Mouse (Mus musculus): ENCODE results near the gene Zfp12. TPM values are rescaled to one million over a fixed set of nuclear protein-coding genes. Genes with fewer than 3 reads are reported as not detected.

Gene Zfp12
- total RNA-seq, 1 experiment from 2014 or later = 22.9 TPM

- no peak for DNase-seq
Observed at GRCm38 (mm10) chr5:143266794-143267193, 31.8 kb downstream of the Zfp12 start.

DNA sequence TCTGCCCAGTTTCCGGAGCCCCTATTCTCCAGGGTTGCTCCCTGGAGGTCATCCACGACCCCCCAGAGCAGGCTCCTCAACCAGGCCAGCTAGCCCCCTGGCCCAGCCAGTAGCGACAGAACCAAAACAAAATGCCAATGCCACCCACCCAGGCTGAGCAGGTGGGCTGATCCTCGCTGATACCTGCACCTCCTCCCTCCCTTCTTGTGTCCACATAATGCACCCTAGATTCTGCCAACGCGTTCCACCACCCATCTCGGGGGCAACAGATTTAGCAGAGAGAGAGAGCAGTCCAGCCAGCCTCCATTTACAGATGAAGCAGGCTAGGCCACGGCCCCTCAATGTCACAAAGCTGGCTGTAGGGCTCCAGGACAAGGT lies 34.0 kb downstream of the Zfp12 start:
- DNase-seq = no peak

- peak; percentile 79 for DNase-seq
Observed at GRCm38 (mm10) chr5:143269363-143270150, 34.6 kb downstream of the Zfp12 start, which contains the start of gene Zfp316. Gene Zfp316, minus strand, starts transcription at chr5:143270022.

- DNase-seq = no peak
Observed at GRCm38 (mm10) chr5:143270151-143270519, 35.2 kb downstream of the Zfp12 start.

DNA sequence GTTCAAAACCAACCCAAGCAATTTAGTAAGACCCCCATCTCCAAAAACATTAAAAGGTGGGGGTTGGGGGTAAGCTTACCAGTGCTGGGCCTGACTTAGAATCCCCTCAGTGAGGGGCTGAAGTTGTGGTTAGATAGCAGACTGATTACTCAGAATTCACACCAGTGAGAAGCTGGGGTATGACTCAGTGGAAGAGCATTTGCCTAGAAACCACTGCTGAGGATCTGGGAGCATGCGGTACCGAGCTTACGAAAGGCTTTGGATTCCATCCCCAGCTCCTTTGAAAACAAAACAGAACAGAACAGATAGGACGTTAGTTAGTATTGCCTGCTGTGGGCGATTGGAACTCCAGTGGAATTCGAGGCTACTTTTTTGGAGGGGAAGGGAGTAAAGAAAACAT lies 36.7 kb downstream of the Zfp12 start:
- DNase-seq = no peak

DNA sequence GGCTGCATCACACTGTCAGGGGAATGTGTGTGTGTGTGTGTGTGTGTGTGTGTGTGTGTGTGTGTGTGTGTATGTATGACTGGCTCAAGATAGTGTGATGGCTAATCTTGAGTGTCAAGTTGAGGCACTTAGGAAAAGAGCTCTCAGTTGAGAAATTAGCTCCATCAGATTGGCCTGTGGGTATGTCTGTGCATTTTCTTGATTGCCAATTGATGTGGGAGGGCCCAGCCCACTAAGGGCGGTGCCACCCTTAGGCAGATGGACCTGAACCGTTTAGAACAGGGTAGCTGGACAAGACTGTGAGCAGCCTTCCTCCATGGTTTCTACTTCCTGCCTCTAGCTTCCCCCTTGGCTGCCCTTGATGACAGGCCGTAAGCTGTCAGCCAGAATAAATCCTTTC lies 37.1 kb downstream of the Zfp12 start:
- DNase-seq = no peak

- no peak for DNase-seq
Observed at GRCm38 (mm10) chr5:143272540-143273330, 37.8 kb downstream of the Zfp12 start.

DNA sequence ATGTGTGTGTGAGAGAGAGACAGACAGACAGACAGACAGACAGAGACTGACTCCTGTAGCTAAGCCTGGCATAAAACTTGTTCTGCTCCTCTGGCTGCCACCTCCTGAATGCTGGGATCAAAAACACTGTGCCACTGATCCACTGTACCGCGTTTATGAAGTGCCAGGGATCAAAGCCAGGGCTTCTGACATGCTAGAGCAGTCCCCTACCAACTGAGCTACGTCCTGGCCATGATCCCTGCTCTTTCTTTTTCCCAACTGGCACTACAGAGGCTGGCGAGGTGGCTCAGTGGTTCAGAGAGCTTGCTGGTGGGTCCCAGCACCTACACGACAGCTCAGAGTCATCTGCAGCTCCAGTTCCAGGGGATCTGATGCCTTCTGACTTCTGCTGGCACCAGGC lies 40.8 kb downstream of the Zfp12 start:
- DNase-seq = no peak

DNA sequence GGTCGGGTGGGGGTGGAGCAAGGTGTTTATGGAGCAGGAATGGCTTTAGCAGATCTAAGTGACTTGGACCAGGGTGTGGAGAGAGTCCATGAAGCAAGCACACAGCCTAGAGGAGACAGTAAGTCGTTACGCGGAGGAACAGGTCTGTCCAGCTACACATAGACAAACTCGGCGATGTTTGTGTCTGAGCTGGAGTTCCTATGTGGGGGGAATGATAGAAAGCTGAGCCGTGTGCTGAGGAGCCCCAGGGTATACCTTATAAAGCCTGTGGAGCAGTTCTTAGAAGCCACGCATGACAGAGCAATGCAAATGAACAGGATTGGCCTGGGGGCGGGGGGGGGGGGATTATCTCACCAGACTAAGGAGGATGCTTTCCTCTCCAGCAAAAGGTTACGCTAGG lies 44.3 kb downstream of the Zfp12 start:
- DNase-seq = no peak

DNA sequence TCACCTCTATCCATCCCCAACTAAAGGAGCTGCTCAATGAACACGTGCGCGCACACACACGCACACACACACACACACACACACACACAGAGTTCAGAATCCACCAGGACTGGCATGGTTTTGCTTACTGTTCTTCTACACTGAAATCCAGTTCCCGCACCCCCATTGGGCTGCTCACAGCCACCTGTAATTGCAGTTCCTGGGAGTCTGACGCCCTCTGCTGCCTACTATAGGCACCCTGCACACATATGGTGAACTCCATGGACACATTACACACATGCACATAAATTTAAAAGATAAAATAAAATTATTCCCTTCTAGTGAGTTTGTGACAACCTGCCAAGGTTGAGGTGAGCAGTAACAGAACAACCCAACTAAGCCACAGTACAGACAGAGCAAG lies 49.8 kb downstream of the Zfp12 start:
- no peak for DNase-seq

GRCm38 (mm10) chr5:143287774-143288328 lies 52.9 kb downstream of the Zfp12 start:
- DNase-seq = no peak

DNA sequence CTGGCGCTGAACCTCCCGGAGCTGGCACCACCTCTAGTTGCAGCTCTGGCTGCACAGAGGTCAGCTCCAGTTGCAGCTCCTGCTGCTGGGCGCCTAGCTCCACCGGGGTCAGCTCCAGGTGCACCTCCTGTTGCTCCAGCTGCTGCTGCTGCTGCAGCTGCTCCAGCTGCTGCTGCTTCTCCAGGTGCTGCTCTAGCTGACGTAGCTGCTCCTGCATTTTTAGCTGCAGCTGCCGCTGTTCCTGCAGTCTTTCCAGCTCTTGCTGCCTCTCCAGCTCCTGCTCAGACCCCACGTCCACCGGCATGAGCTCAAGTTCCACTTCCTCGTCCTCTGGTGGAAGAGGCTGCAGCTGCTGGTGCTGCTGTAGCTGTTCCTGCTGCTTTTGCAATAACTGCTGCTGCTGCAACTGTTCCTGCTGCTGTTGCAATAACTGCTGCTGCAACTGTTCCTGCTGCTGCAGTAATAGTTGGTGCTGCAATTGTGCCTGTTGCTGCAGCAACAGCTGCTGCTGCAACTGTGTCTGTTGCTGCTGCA lies 53.5 kb downstream of the Zfp12 start:
- DNase-seq = no peak

DNA sequence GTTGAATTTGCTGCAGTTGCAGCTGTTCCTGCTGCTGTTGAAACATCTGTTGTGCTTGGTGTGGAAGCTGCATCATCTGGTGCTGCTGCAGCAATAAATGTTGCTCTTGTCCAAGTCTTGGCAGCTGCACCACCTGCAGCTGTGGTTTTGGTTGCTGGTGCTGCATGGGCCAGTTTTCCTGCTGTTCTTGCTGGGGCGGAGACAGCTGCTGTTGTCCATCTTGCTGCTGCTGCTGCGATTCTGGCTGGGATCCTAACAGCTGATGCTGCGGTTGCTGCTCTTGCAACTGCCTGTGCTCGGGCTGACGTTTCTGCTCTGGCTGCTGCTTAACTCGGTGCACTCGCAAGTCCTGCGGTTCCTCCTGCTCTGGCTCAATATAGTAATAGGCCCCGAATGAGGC lies 54.3 kb downstream of the Zfp12 start:
- no peak for DNase-seq

- no peak for DNase-seq
Observed at GRCm38 (mm10) chr5:143292879-143293278, 57.9 kb downstream of the Zfp12 start.

DNA sequence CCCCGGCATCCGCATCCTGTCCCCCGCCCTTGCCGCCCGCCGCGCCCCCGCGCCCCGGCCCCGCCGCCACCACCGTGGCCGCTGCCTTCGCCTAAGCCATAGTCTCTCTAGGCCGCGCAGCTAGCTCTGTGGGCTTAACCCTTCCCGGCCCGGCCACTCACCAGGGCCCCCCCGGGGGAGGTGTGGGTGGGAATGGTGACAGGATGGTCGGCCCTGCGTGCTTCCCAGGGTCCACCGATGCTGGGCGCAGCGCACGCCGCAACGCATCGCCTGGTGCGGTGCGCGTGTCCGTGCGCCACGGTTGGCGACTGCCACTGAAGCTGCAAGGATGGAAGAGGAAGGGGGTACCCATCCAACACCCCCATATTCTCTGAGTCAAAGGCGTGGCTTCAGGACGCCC lies 58.4 kb downstream of the Zfp12 start, which contains the start of gene Zfp853:
TSS of gene Zfp853 (minus strand) at position 220 of the 400 bp plus-strand sequence.
- DNase-seq = no peak

GRCm38 (mm10) chr5:143294862-143295261 lies 59.9 kb downstream of the Zfp12 start:
- DNase-seq = no peak

DNA sequence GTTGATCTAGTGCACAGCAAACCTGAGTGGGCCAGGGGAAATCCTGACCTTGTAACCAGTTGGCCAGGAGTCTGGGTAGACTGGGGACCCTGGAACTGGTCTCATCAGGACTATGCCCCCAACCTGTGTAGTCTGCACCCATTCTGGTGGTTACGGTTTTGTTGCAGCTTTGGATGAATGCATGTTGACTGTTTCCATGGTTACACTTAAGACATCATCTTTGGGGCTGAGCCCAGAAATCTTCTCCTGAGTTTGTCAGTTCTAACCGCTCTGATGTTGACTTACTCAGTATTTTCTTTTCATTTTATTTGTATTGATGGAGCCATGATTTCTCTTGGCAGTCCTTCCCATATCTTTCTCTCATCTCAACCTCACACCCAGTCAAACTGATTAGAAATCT lies 60.4 kb downstream of the Zfp12 start:
- no peak for DNase-seq

DNA sequence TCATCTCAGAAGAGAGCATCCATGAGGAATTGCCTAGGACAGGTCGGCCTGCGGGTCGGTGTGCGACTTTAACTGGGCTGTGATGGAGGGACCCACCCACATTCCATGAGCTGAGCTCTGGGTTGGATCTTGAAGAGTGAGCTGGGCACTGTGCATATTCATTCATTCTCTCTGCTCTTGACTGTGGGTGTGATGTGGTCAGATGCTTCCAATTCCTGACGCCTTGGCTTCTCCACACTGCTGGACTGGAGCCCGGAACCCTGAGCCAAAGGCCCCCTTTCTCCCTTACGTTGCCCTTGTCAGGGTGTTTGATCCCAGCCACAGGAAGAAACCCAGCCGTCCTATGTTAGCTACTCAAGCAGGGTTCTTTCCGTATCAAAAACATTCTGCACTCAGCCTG lies 63.0 kb downstream of the Zfp12 start:
- DNase-seq = no peak

DNA sequence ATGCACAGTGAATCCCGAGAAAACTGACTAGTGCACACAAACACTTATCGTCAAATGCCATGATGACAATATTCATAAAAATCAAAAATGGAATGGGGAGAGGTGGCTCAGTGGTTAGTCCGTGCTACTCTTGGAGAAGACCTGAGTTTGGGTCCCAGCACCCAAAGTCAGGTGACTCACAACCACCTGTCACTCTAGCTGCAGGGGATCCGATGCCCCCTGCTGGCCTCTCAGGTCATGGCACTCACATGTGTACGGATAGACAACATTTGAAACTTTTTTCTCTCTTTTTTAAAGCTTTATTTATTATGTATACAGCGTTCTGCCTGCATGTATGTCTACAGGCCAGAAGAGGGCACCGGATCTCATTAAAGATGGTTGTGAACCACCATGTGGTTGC lies 63.4 kb downstream of the Zfp12 start:
- DNase-seq = no peak

Measured in adrenal gland, postnatal 25 days (tissue).